Mouse (Mus musculus): ENCODE results near the gene Fam129b. TPM values are rescaled to one million over a fixed set of nuclear protein-coding genes. Genes with fewer than 3 reads are reported as not detected.

Gene Fam129b
- 43.8 TPM for polyA plus RNA-seq (2014; fragmentation: Illumina TruSeq; extraction: RNeasy Lipid Tissue Mini Kit (QIAGEN cat#74804); ENCODE audit: low read depth, low replicate concordance)

DNA sequence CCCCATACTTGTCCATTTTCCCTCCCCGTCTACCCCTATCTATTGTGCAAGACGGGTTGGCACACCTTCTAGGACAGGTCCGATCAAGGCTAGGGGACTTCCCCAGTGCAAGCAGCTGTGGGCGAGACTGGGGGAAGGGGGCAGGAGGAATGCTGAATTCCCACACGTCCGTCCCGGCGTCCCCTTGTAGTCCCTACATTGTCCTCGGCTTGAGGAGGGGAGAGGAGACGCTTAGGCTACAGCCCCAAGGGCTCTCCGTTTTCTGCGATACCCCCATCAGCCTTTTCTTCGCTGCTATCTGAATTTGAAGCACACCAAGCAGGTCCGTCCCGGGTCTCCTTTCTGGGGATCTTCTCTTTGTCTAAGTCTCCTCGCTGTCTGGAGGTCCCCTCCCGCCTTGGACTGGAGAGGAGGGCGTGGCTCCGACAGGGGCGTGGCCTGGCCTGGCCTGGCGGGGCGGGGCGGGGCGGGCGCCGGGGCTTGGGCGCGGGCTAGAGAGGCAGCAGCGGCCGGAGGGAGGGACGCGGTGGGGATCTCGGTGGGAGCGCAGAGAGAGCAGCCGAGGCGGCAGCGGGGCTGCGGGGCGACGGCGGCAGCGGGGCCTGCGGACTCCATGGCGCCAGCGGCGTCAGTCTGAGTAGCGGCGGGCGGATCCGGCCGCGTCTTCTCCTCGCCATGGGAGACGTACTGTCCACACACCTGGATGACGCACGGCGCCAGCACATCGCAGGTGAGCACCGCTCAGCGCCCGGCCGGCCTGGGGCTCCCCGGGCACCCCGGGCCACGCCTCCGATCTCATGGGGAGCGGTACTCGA, at the start of gene Fam129b:
Fam129b (plus strand) TSS at position 440 of the 815 bp plus-strand sequence.

DNA sequence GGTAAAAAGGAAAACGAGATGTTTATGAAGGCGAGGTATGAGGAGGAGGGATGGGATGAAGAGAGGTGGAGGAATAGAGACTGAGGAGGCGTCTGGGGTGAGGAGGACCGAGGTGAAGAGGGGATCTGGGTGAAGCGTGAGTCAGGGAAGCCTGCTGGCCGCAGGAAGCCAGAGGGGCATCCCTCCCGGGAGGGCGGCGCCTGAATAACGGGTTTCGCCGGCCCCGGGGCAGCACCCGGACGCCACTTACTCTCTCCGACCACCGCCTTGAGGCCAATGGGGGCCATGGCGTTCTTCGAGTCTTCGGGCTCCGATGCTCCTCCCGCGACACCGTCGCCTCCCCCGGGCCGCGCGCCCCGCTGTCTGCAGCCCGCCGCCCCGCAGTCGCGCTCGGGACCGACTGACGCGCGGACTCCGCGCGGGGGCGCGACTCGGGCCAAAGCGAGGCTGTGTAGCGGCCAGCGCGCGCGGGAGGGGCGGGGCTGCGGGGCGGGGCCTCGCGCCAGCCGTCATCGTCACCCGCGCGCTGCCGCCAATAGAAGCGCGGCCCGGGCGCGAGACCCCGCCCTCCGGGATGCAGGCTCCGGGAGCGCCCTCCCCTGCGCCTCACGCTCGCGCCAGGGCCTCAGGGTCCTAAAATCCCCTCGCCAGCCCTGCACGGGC, 29.0 kb upstream of the Fam129b start, which contains the start of gene Stxbp1:
Stxbp1 (minus strand) TSS at position 441 of the 663 bp plus-strand sequence.

DNA sequence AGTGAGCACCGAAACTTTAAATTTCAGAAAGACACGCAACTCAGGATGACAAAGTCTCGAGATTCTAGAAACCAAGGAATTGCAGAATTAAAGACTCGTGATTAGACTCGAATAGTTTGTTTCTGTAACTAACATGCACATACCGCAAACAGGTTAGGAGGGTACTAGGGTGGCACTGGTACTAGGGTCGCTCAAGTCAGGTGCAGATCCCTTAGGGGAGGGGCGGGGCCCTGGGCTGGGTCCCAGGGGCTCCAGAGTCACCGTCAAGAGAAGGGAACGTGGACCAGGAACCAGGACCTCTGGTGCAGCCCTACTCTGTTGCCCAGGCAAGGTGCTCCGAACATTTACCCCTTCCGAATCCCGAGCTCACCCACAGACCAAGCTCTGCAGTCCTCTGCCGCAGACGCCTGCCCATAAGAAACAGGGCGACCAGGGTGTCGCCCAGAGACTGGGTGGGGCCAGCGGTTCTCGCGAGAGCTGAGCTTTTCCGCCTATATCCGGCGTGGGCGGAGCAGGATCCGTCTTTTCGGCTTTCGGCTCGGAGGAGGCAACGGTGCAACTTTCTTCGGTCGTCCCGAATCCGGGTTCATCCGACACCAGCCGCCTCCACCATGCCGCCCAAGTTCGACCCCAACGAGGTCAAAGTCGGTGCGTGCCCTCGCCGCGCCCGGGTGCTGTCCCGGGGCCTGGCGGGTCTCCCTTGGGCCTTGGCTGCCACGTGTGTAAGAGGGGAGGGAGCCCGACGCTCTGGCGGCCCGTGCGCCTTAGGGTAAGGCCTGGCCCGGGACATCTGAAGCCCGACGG, 85.5 kb downstream of the Fam129b start, which contains the start of the genes Rpl12 and Lrsam1:
Rpl12 (plus strand) TSS at position 368 of the 804 bp plus-strand sequence.
Lrsam1 (minus strand) TSS at position 423 of the 804 bp plus-strand sequence.

Other genes starting within 250 kb of the Fam129b start
- 49.7 TPM for gene Eng, start 229.5 kb upstream of the Fam129b start, polyA plus RNA-seq (2014; fragmentation: Illumina TruSeq; extraction: RNeasy Lipid Tissue Mini Kit (QIAGEN cat#74804); ENCODE audit: low read depth, low replicate concordance)
- gene Fpgs, start 172.0 kb upstream of the Fam129b start, polyA plus RNA-seq (2014; fragmentation: Illumina TruSeq; extraction: RNeasy Lipid Tissue Mini Kit (QIAGEN cat#74804); ENCODE audit: low read depth, low replicate concordance), result 50.8 TPM
- 63.0 TPM for gene Cdk9, start 163.0 kb upstream of the Fam129b start, polyA plus RNA-seq (2014; fragmentation: Illumina TruSeq; extraction: RNeasy Lipid Tissue Mini Kit (QIAGEN cat#74804); ENCODE audit: low read depth, low replicate concordance)
- 12.2 TPM for gene Sh2d3c, start 155.1 kb upstream of the Fam129b start, polyA plus RNA-seq (2014; fragmentation: Illumina TruSeq; extraction: RNeasy Lipid Tissue Mini Kit (QIAGEN cat#74804); ENCODE audit: low read depth, low replicate concordance)
- not detected for gene 6330409D20Rik, start 135.1 kb upstream of the Fam129b start, polyA plus RNA-seq (2014; fragmentation: Illumina TruSeq; extraction: RNeasy Lipid Tissue Mini Kit (QIAGEN cat#74804); ENCODE audit: low read depth, low replicate concordance)
- 40.9 TPM for gene Tor2a, start 118.9 kb upstream of the Fam129b start, polyA plus RNA-seq (2014; fragmentation: Illumina TruSeq; extraction: RNeasy Lipid Tissue Mini Kit (QIAGEN cat#74804); ENCODE audit: low read depth, low replicate concordance)
- gene Ttc16, start 100.5 kb upstream of the Fam129b start, polyA plus RNA-seq (2014; fragmentation: Illumina TruSeq; extraction: RNeasy Lipid Tissue Mini Kit (QIAGEN cat#74804); ENCODE audit: low read depth, low replicate concordance), result 4.4 TPM
- gene Ptrh1, start 100.3 kb upstream of the Fam129b start, polyA plus RNA-seq (2014; fragmentation: Illumina TruSeq; extraction: RNeasy Lipid Tissue Mini Kit (QIAGEN cat#74804); ENCODE audit: low read depth, low replicate concordance), result 5.0 TPM
- gene Cfap157, start 91.7 kb upstream of the Fam129b start, polyA plus RNA-seq (2014; fragmentation: Illumina TruSeq; extraction: RNeasy Lipid Tissue Mini Kit (QIAGEN cat#74804); ENCODE audit: low read depth, low replicate concordance), result 3.0 TPM
- 9.1 TPM for gene Stxbp1, start 28.9 kb upstream of the Fam129b start, polyA plus RNA-seq (2014; fragmentation: Illumina TruSeq; extraction: RNeasy Lipid Tissue Mini Kit (QIAGEN cat#74804); ENCODE audit: low read depth, low replicate concordance)
- 796 TPM for gene Rpl12, start 85.4 kb downstream of the Fam129b start, polyA plus RNA-seq (2014; fragmentation: Illumina TruSeq; extraction: RNeasy Lipid Tissue Mini Kit (QIAGEN cat#74804); ENCODE audit: low read depth, low replicate concordance)
- 13.7 TPM for gene Lrsam1, start 85.5 kb downstream of the Fam129b start, polyA plus RNA-seq (2014; fragmentation: Illumina TruSeq; extraction: RNeasy Lipid Tissue Mini Kit (QIAGEN cat#74804); ENCODE audit: low read depth, low replicate concordance)
- gene Slc2a8, start 106.0 kb downstream of the Fam129b start, polyA plus RNA-seq (2014; fragmentation: Illumina TruSeq; extraction: RNeasy Lipid Tissue Mini Kit (QIAGEN cat#74804); ENCODE audit: low read depth, low replicate concordance), result 21.9 TPM

All from adipose tissue, adult 10 weeks (tissue).